Mouse (Mus musculus): ENCODE measurements around the gene Jph2. TPM values are rescaled to one million over a fixed set of nuclear protein-coding genes. Genes with fewer than 3 reads are reported as not detected.

Gene Jph2
- 0.45 and 0.72 TPM in 2 replicates for polyA plus RNA-seq (2015; fragmentation: Nextera tagmentation; extraction: Ambion mirVana)

DNA sequence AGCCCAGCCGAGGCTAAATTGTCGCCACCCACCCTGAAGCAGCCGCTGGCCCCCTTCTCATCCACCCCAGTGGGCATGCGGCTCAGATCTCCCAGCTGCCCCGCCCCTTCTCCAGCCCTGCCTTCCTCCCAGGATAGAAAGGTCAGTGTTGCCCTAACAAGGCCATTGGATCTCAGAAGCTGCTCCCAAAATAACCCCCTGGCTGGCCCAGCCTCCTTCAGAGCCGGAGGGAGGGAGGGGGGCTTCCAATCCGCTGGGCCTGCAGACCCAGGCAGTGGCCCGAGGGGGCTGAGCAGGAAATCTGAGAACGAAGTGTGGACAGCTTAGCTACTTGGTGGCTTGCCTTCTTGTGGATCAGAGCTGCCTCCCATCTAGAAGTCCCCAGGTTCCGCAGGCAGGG, at the start of gene Jph2:
TSS of gene Jph2 (minus strand) at position 89 of the 400 bp plus-strand sequence.
- H3K27me3 ChIP-seq: no peaks in the 10 kb centered on the region
- H3K36me3 ChIP-seq: no peaks in the 10 kb centered on the region
- WGBS: 7% methylated on average over 10 of the region's 10 CpGs
- peak within 1 kb of the TSS; percentile 58 for H3K9ac ChIP-seq
- peak within 1 kb of the TSS; percentile 14 for H3K4me3 ChIP-seq
- peak within 1 kb of the TSS; percentile 48 for H3K4me2 ChIP-seq
- H3K27ac ChIP-seq: no peak within 1 kb of the TSS
- no peaks in the 10 kb centered on the region for H3K9me3 ChIP-seq
- ATAC-seq (ENCODE audit: insufficient number of reproducible peaks, insufficient read depth, low FRiP score, low TSS enrichment, low read depth): no peak
- peaks cover 12% of the 10 kb centered on the region; the same call in 1 of the 2 replicates for H3K4me1 ChIP-seq

GRCm38 (mm10) chr2:163447375-163447774, 49.6 kb upstream of the Jph2 start:
- Histone ChIP-seq H3K27me3 (no peaks in the 10 kb centered on the region), H3K4me2 (no peak overlapping the region), H3K9me3 (no peaks in the 10 kb centered on the region), H3K36me3 (no peaks in the 10 kb centered on the region), H3K4me1 (no peaks in the 10 kb centered on the region), H3K9ac (no peak overlapping the region), H3K4me3 (no peak overlapping the region), H3K27ac (no peak overlapping the region)
- ATAC-seq (ENCODE audit: insufficient number of reproducible peaks, insufficient read depth, low FRiP score, low TSS enrichment, low read depth): no peak
- WGBS: 86% methylated on average over 12 of the region's 12 CpGs

- Histone ChIP-seq H3K4me3 (no peak overlapping the region), H3K36me3 (no peaks in the 10 kb centered on the region), H3K4me2 (no peak overlapping the region), H3K9ac (no peak overlapping the region), H3K9me3 (no peaks in the 10 kb centered on the region), H3K27me3 (peaks cover 9% of the 10 kb centered on the region), H3K4me1 (no peaks in the 10 kb centered on the region), H3K27ac (no peak overlapping the region)
- 64% methylated on average over 7 of the region's 7 CpGs for WGBS
- no peak for ATAC-seq (ENCODE audit: insufficient number of reproducible peaks, insufficient read depth, low FRiP score, low TSS enrichment, low read depth)
These were observed 46.2 kb upstream of the Jph2 start for GRCm38 (mm10) chr2:163444017-163444416.

GRCm38 (mm10) chr2:163443543-163443942, 45.8 kb upstream of the Jph2 start:
- Histone ChIP-seq H3K27me3 (peaks cover 14% of the 10 kb centered on the region), H3K36me3 (no peaks in the 10 kb centered on the region), H3K9me3 (no peaks in the 10 kb centered on the region), H3K27ac (no peak overlapping the region), H3K4me2 (no peak overlapping the region), H3K4me1 (peaks cover 1% of the 10 kb centered on the region), H3K9ac (no peak overlapping the region), H3K4me3 (no peak overlapping the region)
- ATAC-seq (ENCODE audit: insufficient number of reproducible peaks, insufficient read depth, low FRiP score, low TSS enrichment, low read depth): no peak
- 57% methylated on average over 6 of the region's 6 CpGs for WGBS

GRCm38 (mm10) chr2:163439488-163439887, 41.7 kb upstream of the Jph2 start:
- H3K4me3 ChIP-seq: no peak overlapping the region
- H3K27ac ChIP-seq: no peak overlapping the region
- H3K27me3 ChIP-seq: peaks cover 33% of the 10 kb centered on the region
- H3K9ac ChIP-seq: no peak overlapping the region
- H3K4me1 ChIP-seq: peaks cover 8% of the 10 kb centered on the region
- H3K36me3 ChIP-seq: no peaks in the 10 kb centered on the region
- ATAC-seq (ENCODE audit: insufficient number of reproducible peaks, insufficient read depth, low FRiP score, low TSS enrichment, low read depth): no peak
- WGBS: 53% methylated on average over 1 of the region's 1 CpGs
- no peak overlapping the region for H3K4me2 ChIP-seq
- H3K9me3 ChIP-seq: no peaks in the 10 kb centered on the region

GRCm38 (mm10) chr2:163438619-163439451, 41.0 kb upstream of the Jph2 start:
- H3K27me3 ChIP-seq: peaks cover 33% of the 10 kb centered on the region
- H3K9ac ChIP-seq: no peak overlapping the region
- H3K9me3 ChIP-seq: no peaks in the 10 kb centered on the region
- no peaks in the 10 kb centered on the region for H3K36me3 ChIP-seq
- H3K4me1 ChIP-seq: peaks cover 8% of the 10 kb centered on the region
- peak overlapping the region; percentile 57 for H3K4me2 ChIP-seq
- 2% methylated on average over 30 of the region's 30 CpGs for WGBS
- H3K27ac ChIP-seq: no peak overlapping the region
- H3K4me3 ChIP-seq: peak overlapping the region; percentile 30
- ATAC-seq (ENCODE audit: insufficient number of reproducible peaks, insufficient read depth, low FRiP score, low TSS enrichment, low read depth): no peak

DNA sequence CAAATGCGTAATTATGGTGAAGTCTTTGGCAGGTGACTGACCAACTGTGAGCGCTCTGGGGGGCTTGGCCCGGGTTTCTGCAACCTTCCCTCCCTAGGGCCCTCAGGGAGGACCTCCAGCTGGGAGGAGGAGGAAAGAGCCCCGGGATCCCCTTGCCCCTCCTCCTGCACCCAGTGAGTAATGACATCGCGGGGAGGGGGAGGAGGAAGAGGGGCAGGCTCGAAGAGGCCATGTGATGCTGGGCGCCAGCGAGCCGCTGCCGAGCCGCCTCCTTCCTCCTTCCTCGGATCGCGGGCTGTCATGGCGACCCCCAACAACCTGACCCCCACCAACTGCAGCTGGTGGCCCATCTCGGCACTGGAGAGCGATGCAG, 40.4 kb upstream of the Jph2 start, which contains the start of gene Gdap1l1:
TSS of gene Gdap1l1 (plus strand) at position 231 of the 373 bp plus-strand sequence.
- 1% methylated on average over 17 of the region's 18 CpGs for WGBS
- Histone ChIP-seq H3K36me3 (no peaks in the 10 kb centered on the region), H3K9ac (no peak within 1 kb of the TSS), H3K27ac (no peak within 1 kb of the TSS), H3K4me1 (peaks cover 8% of the 10 kb centered on the region), H3K9me3 (no peaks in the 10 kb centered on the region), H3K27me3 (peaks cover 33% of the 10 kb centered on the region), H3K4me2 (peak within 1 kb of the TSS; percentile 57), H3K4me3 (peak within 1 kb of the TSS; percentile 30)
- ATAC-seq (ENCODE audit: insufficient number of reproducible peaks, insufficient read depth, low FRiP score, low TSS enrichment, low read depth): no peak

DNA sequence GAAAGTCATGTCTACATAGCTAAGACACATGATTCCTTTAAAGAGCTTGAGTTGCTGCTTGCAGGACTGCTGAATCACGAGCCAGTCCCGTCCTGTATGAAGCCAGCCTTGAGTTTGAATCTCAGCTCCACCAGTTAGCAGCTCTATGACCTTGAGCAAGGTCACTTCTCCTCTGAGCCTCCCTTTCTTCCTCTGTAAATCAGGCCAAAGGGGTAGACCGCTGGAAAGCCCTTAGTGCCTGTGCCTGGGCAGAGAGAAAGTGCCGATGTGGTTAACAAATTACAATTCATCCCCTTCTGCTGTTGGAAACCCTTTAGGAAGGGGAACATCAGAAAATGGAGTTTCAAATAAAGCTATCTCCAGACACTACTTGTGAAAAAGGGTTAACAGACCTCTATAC, 40.0 kb upstream of the Jph2 start:
- Histone ChIP-seq H3K4me1 (peaks cover 8% of the 10 kb centered on the region), H3K36me3 (no peaks in the 10 kb centered on the region), H3K27me3 (peaks cover 33% of the 10 kb centered on the region), H3K4me2 (no peak overlapping the region), H3K9ac (no peak overlapping the region), H3K27ac (no peak overlapping the region), H3K4me3 (no peak overlapping the region), H3K9me3 (no peaks in the 10 kb centered on the region)
- no peak for ATAC-seq (ENCODE audit: insufficient number of reproducible peaks, insufficient read depth, low FRiP score, low TSS enrichment, low read depth)
- WGBS: 33% methylated on average over 4 of the region's 4 CpGs

DNA sequence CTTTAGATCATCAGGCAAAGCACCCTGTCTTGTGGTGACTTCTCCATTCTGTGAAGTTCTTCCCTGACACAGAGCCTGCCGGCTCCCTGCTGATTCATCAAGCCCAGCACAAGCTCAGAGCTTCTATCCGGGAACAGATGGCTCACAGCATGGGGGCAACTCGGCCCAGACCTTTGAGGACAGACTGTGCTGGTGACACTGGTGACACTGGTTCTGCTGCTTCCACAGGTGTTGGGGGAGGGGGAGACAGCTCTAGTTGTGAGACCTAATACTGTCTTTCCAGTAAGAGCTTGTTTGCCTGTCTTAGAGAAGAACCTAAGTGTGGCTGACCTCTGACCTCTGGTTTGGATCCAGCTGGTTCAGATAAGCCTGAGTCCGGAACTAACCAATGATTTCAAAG, 36.2 kb upstream of the Jph2 start:
- peaks cover 23% of the 10 kb centered on the region for H3K27me3 ChIP-seq
- 22% methylated on average over 4 of the region's 4 CpGs for WGBS
- no peak overlapping the region for H3K4me2 ChIP-seq
- ATAC-seq (ENCODE audit: insufficient number of reproducible peaks, insufficient read depth, low FRiP score, low TSS enrichment, low read depth): no peak
- no peak overlapping the region for H3K9ac ChIP-seq
- H3K4me1 ChIP-seq: peaks cover 8% of the 10 kb centered on the region
- no peaks in the 10 kb centered on the region for H3K36me3 ChIP-seq
- no peak overlapping the region for H3K27ac ChIP-seq
- H3K4me3 ChIP-seq: no peak overlapping the region
- no peaks in the 10 kb centered on the region for H3K9me3 ChIP-seq

DNA sequence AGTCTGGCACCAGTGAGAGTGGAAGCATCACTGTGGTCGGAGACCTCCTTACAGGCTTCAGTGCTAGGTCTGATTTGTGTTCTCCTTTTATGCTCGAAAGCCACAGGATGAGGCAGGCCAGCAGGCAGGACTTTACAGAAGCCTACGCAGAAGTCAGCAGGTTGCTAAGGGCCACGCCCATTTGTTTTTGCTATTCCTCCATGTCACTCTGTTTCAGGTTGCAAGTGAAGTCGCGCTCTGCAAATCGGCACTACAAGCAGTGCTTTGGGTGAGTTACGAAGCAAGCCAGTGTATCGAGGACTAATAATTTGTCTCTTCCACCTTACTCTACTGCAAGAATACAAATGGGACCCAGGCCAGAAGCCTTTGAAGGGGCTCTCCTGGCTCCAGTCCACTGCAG, 33.5 kb upstream of the Jph2 start:
- H3K9me3 ChIP-seq: no peaks in the 10 kb centered on the region
- no peak overlapping the region for H3K9ac ChIP-seq
- H3K27ac ChIP-seq: no peak overlapping the region
- no peak for ATAC-seq (ENCODE audit: insufficient number of reproducible peaks, insufficient read depth, low FRiP score, low TSS enrichment, low read depth)
- no peaks in the 10 kb centered on the region for H3K27me3 ChIP-seq
- no peak overlapping the region for H3K4me2 ChIP-seq
- H3K4me1 ChIP-seq: no peaks in the 10 kb centered on the region
- H3K36me3 ChIP-seq: no peaks in the 10 kb centered on the region
- H3K4me3 ChIP-seq: no peak overlapping the region
- WGBS: 87% methylated on average over 9 of the region's 9 CpGs

DNA sequence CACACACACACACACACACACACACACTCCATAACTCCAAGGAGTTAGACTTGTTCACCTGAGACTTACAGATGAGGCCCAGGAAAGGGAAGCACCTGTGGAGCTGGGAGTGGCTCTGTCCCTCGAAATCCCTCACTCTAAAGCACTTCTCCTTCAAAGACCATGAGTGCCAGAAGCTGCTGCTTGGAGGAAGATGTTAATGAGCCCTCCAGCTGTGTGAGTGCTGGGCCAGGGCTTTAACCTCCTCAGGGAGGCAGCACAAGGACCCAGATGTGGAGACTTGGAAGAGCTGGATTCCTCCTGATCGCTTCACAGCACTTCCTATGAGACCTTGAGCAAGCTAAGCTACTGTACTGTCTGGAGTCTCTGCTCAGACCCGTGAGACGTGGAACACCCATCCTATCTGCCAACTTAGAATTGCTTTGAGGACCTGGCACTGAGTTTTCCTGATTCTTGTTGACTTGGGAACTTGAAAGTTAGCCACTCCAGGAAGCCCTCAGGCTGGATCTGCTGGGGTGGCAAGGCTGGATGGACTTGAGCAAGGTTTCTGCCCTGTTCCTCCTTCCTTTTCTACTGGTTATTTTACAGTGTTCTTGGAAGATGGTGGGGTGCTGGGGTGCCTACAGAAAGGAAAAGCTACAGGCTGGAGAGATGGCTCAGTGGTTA, 30.7 kb upstream of the Jph2 start:
- no peak overlapping the region for H3K4me3 ChIP-seq
- no peaks in the 10 kb centered on the region for H3K4me1 ChIP-seq
- WGBS: 46% methylated on average over 4 of the region's 4 CpGs
- H3K27ac ChIP-seq: no peak overlapping the region
- no peak for ATAC-seq (ENCODE audit: insufficient number of reproducible peaks, insufficient read depth, low FRiP score, low TSS enrichment, low read depth)
- no peaks in the 10 kb centered on the region for H3K36me3 ChIP-seq
- no peaks in the 10 kb centered on the region for H3K27me3 ChIP-seq
- H3K4me2 ChIP-seq: no peak overlapping the region
- no peak overlapping the region for H3K9ac ChIP-seq
- no peaks in the 10 kb centered on the region for H3K9me3 ChIP-seq

DNA sequence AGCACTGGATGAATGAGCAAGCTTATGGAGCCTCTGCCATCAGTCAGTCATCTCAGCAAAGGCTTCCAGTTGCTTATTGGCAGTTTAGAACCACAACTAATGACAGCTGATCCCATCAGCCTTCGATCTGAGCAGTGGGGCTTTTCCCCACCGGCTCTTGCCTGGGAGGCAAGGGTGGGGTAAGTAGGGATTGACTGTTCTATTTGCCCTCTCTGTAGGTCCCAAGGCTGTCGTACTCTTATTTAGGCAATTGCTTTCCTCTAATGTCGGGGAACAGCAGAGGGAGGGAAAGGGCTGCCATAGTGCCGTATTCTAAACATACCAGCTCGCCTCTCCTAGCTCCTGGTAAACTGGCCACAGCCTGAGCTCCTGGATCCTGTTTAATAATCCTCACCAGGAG, 26.8 kb upstream of the Jph2 start, which contains the start of gene Oser1:
TSS of gene Oser1 (minus strand) at position 101 of the 400 bp plus-strand sequence.
- no peaks in the 10 kb centered on the region for H3K9me3 ChIP-seq
- no peak within 1 kb of the TSS for H3K9ac ChIP-seq
- ATAC-seq (ENCODE audit: insufficient number of reproducible peaks, insufficient read depth, low FRiP score, low TSS enrichment, low read depth): no peak
- WGBS: 78% methylated on average over 6 of the region's 6 CpGs
- no peak within 1 kb of the TSS for H3K27ac ChIP-seq
- no peaks in the 10 kb centered on the region for H3K36me3 ChIP-seq
- no peak within 1 kb of the TSS for H3K4me3 ChIP-seq
- no peaks in the 10 kb centered on the region for H3K27me3 ChIP-seq
- H3K4me1 ChIP-seq: peaks cover 11% of the 10 kb centered on the region
- no peak within 1 kb of the TSS for H3K4me2 ChIP-seq
